Mouse (Mus musculus) mouse embryonic stem cell (cell line): ENCODE measurements at regions not wholly inside any gene's neighbourhood (a gene's known extent, or its start where the extent isn't known, plus 50 kb on each side); places are given as distances from the start of the nearest gene placed in this dataset.

Experiments used
- in situ Hi-C, 2 experiments: fragments of 300-500 bp; cut with MboI; formaldehyde crosslinking; loops; 1 replicate in 1 of 2; 3 replicates in 1 of 2; pipeline ENCODE4 v1.14.3; 2019 to 2020; ENCODE audit warnings: low sequenced_read_pairs in 2 of 2, low pct_unique_long_range_greater_than_20kb in 1 of 2, mixed read lengths in 1 of 2; ENCODE audit not compliant: unreplicated experiment in 1 of 2

DNA sequence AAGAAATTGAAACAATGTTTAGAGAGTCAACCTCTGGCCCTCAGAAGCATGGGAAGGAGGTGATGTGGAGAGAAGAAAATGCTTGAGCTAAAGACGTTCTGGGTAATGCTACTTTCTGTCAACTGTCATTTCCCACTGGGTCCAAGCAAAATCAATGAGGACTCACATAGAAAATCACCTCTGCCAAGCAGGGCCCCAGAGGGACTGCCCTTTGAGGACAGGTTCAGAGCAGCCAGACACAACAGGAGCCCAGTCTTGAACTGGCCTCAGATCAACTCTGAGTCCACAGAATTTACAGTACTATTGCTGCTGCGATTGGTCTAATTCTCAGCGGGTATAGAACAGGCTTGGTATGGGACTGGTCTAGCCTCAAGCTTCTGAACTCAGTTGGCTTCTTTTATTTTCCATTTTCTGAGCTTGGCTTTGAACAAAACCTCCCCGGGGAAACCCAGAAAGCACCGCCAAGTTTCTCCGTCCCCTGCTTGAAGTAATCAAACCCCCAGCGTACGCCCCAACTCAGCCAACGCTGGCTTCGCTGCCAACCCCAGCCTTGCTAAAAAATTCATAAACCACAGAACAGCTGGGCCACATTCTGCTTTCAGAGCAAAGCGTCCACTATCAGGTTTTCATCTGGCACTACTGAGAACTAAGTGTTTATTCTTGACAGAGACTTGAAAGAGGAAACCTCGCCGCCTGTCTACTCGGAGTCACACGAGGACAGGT is 322.8 kb upstream of the Spred2 start:
- in situ Hi-C loops = loop anchor here in 1 of 2 experiments (10.0 to 25.0 kb wide), 2 partner anchors 153 to 436 kb away; no protein-coding TSS in a partner anchor

DNA sequence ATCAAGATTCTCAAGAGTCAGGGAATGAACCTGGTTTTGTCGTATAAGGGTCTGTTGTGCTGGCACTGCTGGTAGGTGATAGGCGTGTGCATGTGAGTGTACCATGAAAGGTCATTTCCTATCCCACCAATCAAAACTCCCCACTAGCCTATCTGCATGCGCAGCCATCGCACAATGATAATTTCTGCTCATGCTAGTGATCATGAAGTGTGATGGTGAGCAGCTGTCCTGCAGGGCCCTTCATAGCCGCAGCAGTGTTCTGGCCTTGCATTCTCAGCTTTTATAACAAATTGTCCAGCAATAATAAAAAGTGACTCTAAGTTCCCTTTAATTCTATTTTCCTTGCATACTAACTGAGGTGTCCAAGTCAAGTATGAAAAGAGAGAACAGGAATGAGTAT is 321.7 kb upstream of the Spred2 start:
- in situ Hi-C loops = loop anchor here in 1 of 2 experiments (10.0 to 25.0 kb wide), 2 partner anchors 152 to 435 kb away; no protein-coding TSS in a partner anchor

- in situ Hi-C loops = loop anchor here in 1 of 2 experiments (10.0 to 25.0 kb wide), 2 partner anchors 149 to 432 kb away; no protein-coding TSS in a partner anchor
Measured at GRCm38 (mm10) chr11:19605602-19606001, 318.6 kb upstream of the Spred2 start.

GRCm38 (mm10) chr11:19606943-19607342 is 317.2 kb upstream of the Spred2 start:
- in situ Hi-C loops = loop anchor here in 1 of 2 experiments (10.0 to 25.0 kb wide), 2 partner anchors 148 to 430 kb away; no protein-coding TSS in a partner anchor

- in situ Hi-C loops = loop anchor here in 1 of 2 experiments (10.0 to 25.0 kb wide), 2 partner anchors 147 to 429 kb away; no protein-coding TSS in a partner anchor
Measured at GRCm38 (mm10) chr11:19607941-19608340, 316.2 kb upstream of the Spred2 start.

DNA sequence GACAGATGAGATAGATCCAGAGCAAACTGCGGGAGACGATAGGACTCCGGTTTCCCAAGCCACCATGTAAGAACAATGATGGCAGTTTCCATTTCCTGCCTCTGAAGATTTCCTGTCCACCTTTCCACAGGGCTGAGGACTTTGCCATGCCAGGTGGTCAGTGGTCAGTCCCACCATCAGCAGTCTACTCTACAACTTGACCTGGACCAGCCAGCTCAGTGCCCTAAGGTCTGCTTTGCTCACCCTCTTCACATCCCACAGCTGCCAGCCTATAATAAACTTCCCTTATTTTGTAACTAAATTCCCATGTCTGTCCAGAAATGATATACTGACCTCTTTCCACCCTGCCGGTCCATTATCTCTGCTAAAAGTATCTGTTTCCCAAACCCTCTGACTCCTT is 315.7 kb upstream of the Spred2 start:
- in situ Hi-C loops = loop anchor here in 1 of 2 experiments (10.0 to 25.0 kb wide), 2 partner anchors 146 to 429 kb away; no protein-coding TSS in a partner anchor

DNA sequence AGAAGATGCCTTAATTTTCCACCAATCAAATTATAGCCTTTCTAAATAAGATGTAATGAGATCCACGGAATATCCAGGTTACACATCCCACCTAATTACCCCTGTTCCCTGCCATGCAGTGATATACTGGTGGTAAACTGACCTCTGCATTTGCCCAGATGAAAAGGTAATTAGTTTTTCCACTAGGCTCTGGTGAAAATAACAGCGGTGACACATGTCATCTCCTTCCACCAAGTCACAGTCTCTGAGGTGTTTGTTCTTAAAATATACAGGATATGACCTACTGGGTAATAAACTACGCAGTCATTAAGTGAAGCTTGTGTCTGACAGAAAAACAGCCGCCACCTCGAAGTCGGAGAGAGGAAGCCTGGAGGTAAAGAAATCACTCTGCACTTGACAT is 313.6 kb upstream of the Spred2 start:
- in situ Hi-C loops = loop anchor here in 1 of 2 experiments (25.0 kb wide), 1 partner anchor 427 kb away; no protein-coding TSS in a partner anchor

DNA sequence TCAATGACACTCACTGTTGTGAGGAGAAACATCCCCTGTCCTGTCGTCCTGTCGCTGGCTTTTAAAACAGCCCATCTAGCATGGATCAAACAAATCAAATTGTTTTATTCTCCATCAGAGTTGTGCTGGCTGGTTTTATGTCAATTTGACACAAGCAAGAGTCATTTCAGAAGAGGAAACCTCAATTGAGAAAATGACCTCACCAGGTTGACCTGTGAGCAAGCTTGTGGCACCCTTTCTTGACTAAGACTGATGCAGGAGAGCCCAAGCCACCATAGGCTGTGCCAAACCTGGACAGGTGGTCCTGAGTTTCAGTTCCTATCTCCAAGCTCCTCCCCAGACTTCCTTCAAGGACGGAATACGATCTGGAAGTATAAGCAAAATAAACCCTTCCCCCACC is 313.0 kb upstream of the Spred2 start:
- in situ Hi-C loops = loop anchor here in 1 of 2 experiments (25.0 kb wide), 1 partner anchor 426 kb away; no protein-coding TSS in a partner anchor

- in situ Hi-C loops = loop anchor here in 1 of 2 experiments (25.0 kb wide), 1 partner anchor 421 kb away; no protein-coding TSS in a partner anchor
Measured at GRCm38 (mm10) chr11:19616520-19616919, 307.7 kb upstream of the Spred2 start.

DNA sequence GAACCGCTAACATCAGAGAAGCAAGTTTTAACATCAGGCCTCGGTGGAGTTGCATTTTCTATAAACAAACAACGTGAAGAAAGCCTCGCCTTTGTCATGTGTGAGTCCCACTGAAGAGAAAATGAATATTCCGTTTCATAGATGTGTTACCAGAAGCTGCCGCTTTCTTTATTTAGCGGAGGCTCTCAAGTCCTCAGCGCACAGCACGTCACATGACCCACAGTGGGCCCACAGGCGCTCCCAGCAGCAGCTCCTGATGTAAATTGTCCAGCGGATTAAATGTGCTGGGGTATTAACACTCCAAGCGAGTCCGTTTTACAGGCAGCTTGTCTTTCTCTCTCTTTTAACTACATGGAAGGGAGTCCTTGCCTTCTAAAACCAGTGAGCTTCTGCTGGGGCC is 304.7 kb upstream of the Spred2 start:
- in situ Hi-C loops = loop anchor here in 1 of 2 experiments (25.0 kb wide), 1 partner anchor 418 kb away; no protein-coding TSS in a partner anchor

DNA sequence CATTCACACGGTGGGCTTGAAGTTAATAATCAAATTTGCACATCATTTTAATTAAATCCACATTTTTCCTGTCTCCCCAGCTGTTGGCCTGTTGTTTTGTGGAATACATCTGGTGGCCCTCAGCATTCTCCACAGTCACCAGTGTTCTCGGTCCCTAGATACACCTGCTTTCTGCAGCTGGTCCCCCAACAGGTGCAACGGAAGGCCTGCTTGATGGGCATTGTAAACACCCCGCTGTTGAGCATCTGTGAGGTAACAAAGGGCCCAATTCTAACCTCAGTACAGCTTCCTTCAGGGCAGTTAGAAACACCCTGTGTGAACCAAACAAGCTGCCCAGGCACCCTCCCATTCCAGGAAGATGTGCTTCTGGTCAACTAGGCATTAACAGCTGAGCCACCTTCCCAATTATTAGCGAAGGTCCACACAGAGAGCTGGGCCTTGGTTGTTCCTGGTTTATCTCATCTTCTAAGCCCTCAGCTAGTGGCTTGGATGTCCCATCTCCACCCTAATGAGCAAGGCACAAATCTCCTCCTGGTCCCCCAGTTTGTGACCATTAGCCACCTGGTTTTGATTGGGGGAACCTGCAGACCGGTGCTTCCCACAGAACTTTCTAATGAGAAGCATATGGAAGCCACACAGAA is 293.0 kb upstream of the Spred2 start:
- in situ Hi-C loops = no loop called here

DNA sequence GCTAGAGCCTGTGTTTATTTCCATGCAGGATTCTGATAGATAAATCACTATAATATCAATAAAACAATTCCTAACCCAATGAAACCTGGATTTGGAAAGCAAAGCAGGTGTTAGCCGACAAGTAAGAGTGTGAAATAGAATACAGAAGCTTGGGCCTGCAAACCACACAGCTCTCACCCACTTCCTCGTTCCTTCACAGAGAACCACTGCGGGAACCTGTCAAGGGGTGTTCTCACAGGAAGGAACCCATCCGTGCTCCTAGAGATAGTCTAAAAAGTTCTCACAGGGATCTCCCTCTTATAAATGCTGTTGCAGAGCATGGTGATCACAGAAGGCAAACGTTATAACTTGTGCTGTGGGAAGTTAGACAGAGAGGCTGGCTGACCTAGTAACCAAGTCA is 291.7 kb upstream of the Spred2 start:
- in situ Hi-C loops = no loop called here

- in situ Hi-C loops = no loop called here
Measured at GRCm38 (mm10) chr11:19633621-19634020, 290.6 kb upstream of the Spred2 start.

DNA sequence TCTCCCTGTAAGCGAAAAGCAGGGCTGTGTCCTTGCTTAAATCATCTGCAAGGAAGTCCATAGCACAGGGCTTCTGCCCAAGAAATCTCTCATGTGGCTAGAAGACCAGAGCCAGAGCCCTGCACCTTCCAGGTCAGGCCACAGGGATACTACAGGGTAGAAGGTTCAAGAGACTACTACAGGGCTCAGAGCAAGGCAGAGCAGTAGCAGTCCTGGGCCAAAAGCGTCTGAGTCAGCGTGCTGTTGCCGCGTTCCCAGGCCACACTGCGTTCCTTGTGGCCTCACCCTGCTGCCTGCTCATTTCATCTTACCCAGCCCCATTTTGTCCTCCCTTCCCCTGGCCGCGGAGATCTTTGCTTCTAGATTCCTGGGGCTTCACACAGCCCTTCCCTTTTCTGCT is 283.0 kb upstream of the Spred2 start:
- in situ Hi-C loops = no loop called here

DNA sequence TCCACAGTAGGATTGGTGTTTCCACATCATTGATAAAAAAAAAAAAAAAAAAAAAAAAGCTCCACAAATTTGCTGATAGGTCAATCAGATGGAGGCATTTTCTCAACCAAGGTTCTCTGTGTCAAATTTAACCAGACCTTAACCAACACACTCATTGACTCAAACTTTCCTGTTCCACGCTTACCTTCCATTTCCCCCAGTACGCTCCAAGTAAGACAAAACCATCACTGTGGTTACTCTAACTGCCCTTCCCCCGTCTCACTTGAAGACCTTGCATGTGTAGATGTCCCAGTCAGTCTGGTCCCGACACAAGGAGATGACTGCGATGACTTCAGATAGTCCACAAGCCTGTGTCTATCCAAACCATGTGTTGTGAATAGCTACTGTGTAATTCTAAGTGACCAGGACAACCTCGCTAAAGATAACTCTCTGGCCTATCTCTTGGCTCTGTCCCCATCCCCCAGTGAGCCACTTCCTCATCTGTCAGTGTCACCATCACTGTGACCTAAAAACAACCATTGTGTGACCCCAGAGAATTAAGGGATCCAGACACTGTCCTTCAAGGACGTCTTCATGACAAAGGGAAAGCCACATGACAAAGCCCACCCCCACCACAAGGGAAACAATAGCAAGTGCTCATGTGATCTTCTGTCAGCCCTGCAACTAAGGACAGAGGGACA is 279.9 kb upstream of the Spred2 start:
- in situ Hi-C loops = no loop called here

DNA sequence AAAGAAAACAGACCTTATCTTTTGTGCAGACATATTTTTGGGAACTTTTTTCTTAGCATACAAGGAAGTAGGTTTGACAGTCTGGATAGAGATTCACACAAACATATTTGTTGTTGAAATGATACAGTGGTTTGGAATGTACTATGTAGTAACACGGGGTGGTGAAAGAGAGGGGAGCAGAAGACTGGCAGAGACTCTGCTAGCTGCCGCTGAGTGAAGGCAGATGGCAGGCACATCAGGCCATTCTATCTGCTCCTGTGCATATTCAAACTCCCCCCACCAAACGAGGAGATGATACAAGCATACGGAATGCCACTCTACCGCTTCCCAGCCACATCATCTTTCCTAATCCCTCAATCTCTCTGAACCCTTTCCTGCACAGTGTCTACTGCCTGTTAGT is 279.1 kb upstream of the Spred2 start:
- in situ Hi-C loops = no loop called here

GRCm38 (mm10) chr11:19651522-19651921 is 272.7 kb upstream of the Spred2 start:
- in situ Hi-C loops = no loop called here

- in situ Hi-C loops = no loop called here
Measured at GRCm38 (mm10) chr11:19651929-19652328, 272.2 kb upstream of the Spred2 start.

- in situ Hi-C loops = no loop called here
Measured at GRCm38 (mm10) chr11:19659511-19659910, 264.7 kb upstream of the Spred2 start.
